Mouse (Mus musculus): ENCODE results near the gene Rasgef1c.

DNA sequence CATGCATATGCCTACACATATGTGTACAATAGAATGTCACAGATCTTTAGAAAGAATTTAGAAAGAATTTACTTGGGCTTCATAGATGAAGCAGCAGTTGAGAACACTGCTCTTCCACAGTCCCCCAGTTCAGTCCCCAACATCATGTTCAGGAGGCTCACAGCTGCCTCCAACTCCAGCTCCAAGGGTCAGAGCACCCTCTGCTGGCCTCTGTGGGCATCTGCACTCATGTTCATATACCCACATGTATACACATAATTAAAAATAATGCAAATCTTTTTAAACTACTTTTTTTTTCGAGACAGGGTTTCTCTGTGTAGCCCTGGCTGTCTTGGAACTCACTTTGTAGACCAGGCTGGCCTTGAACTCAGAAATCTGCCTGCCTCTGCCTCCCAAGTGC is 73.0 kb downstream of the Rasgef1c start:
- TF ChIP-seq CTCF (IDR thresholded peaks at IDR 0.05; ENCODE audit: borderline replicate concordance, control insufficient read depth, extremely low read depth, insufficient read depth, low read length, poor library complexity) (no peak), POLR2A (IDR thresholded peaks at IDR 0.05; ENCODE audit: control insufficient read depth, extremely low read depth, insufficient read depth, low read length, poor library complexity) (no peak)
